Mouse (Mus musculus): Measurements from ENCODE around the gene Nr1i3. TPM values are rescaled to one million over a fixed set of nuclear protein-coding genes. Genes with fewer than 3 reads are reported as not detected.

Nr1i3 gene
- polyA plus RNA-seq, 1 experiment from 2014 or later = 0.25 TPM

GRCm38 (mm10) chr1:171263666-171264461 is 50.1 kb downstream of the Nr1i3 start:
- Histone ChIP-seq H3K4me2 (replicated peaks; ENCODE audit: low read depth) (no peak overlapping the region), H3K27ac (replicated peaks) (peak overlapping the region; percentile 84), H3K36me3 (ENCODE audit: control insufficient read depth, insufficient read depth, low read length) (no peaks in the 10 kb centered on the region), H3K4me3 (ENCODE audit: low read depth, low read length) (no peak overlapping the region), H3K9me3 (ENCODE audit: control insufficient read depth, low read length) (no peaks in the 10 kb centered on the region), H3K27me3 (ENCODE audit: control insufficient read depth, insufficient read depth, low read length) (no peaks in the 10 kb centered on the region), H3K4me1 (replicated peaks; ENCODE audit: control insufficient read depth, insufficient read depth) (0 out of 2 replicates have a peak, but pooled peaks cover 3% of the 10 kb centered on the region), H3K9ac (ENCODE audit: low read length) (no peak overlapping the region)
- no peak for TF ChIP-seq EP300 (optimal IDR thresholded peaks at IDR 0.05)
- peak; percentile 50 for TF ChIP-seq CTCF (IDR thresholded peaks at IDR 0.05; ENCODE audit: low read depth)
- whole genome bisulfite sequencing = 64% methylated on average over 3 of the region's 3 CpGs
- DNase-seq (ENCODE audit: low spot score) (no peak), ATAC-seq (ENCODE audit: low FRiP score, low TSS enrichment) (peak; percentile 27; the same call in 1 of the 2 replicates)

- H3K27me3 ChIP-seq (ENCODE audit: control insufficient read depth, insufficient read depth, low read length) = no peaks in the 10 kb centered on the region
- H3K27ac ChIP-seq (replicated peaks) = no peak overlapping the region
- DNase-seq (ENCODE audit: low spot score) = no peak
- no peak overlapping the region for H3K4me3 ChIP-seq (ENCODE audit: low read depth, low read length)
- TF ChIP-seq CTCF (IDR thresholded peaks at IDR 0.05; ENCODE audit: low read depth) = no peak
- no peak for TF ChIP-seq EP300 (optimal IDR thresholded peaks at IDR 0.05)
- no peaks in the 10 kb centered on the region for H3K9me3 ChIP-seq (ENCODE audit: control insufficient read depth, low read length)
- 0 out of 2 replicates have a peak, but pooled peaks cover 5% of the 10 kb centered on the region for H3K4me1 ChIP-seq (replicated peaks; ENCODE audit: control insufficient read depth, insufficient read depth)
- no peak overlapping the region for H3K4me2 ChIP-seq (replicated peaks; ENCODE audit: low read depth)
- 48% methylated on average over 4 of the region's 4 CpGs for WGBS
- ATAC-seq (ENCODE audit: low FRiP score, low TSS enrichment) = no peak
- no peak overlapping the region for H3K9ac ChIP-seq (ENCODE audit: low read length)
- no peaks in the 10 kb centered on the region for H3K36me3 ChIP-seq (ENCODE audit: control insufficient read depth, insufficient read depth, low read length)
Measured at GRCm38 (mm10) chr1:171265971-171266744, 52.4 kb downstream of the Nr1i3 start.

DNA sequence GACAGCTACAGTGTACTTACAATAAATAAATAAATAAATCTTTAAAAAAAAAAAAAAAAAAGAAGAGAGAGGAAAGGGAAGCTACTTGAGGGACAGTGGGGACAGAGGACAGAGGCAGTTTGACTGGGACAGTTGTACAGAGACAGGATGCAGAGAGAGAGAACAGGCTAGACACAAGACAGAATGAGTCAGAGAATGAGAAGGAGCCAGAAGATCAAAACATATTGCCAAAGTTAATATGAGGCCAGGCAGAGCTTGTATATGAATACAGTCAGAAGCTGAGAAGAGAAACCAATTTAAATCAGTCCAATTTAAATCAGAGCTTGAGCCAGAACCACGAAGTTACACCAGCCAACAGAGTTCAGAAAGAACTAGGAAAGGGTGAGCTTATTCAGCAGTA is 54.6 kb downstream of the Nr1i3 start:
- H3K36me3 ChIP-seq (ENCODE audit: control insufficient read depth, insufficient read depth, low read length) = peaks cover 3% of the 10 kb centered on the region; the same call in 1 of the 2 replicates
- H3K27me3 ChIP-seq (ENCODE audit: control insufficient read depth, insufficient read depth, low read length) = no peaks in the 10 kb centered on the region
- 68% methylated on average over 1 of the region's 1 CpGs for WGBS
- ATAC-seq (ENCODE audit: low FRiP score, low TSS enrichment) (no peak), DNase-seq (ENCODE audit: low spot score) (no peak)
- H3K9ac ChIP-seq (ENCODE audit: low read length) = no peak overlapping the region
- peak overlapping the region; percentile 30; the same call in 1 of the 2 replicates for H3K27ac ChIP-seq (replicated peaks)
- no peak overlapping the region for H3K4me2 ChIP-seq (replicated peaks; ENCODE audit: low read depth)
- no peak overlapping the region for H3K4me3 ChIP-seq (ENCODE audit: low read depth, low read length)
- no peaks in the 10 kb centered on the region for H3K9me3 ChIP-seq (ENCODE audit: control insufficient read depth, low read length)
- H3K4me1 ChIP-seq (replicated peaks; ENCODE audit: control insufficient read depth, insufficient read depth) = 0 out of 2 replicates have a peak, but pooled peaks cover 2% of the 10 kb centered on the region
- TF ChIP-seq CTCF (IDR thresholded peaks at IDR 0.05; ENCODE audit: low read depth) = no peak
- TF ChIP-seq EP300 (optimal IDR thresholded peaks at IDR 0.05) = no peak

- peak within 1 kb of the TSS; percentile 98 for H3K4me2 ChIP-seq (replicated peaks; ENCODE audit: low read depth)
- H3K4me1 ChIP-seq (replicated peaks; ENCODE audit: control insufficient read depth, insufficient read depth) = 0 out of 2 replicates have a peak, but pooled peaks cover 2% of the 10 kb centered on the region
- peak within 1 kb of the TSS; percentile 80 for H3K9ac ChIP-seq (ENCODE audit: low read length)
- DNase-seq (ENCODE audit: low spot score) (peak; percentile 98), ATAC-seq (ENCODE audit: low FRiP score, low TSS enrichment) (peak; percentile 93)
- H3K36me3 ChIP-seq (ENCODE audit: control insufficient read depth, insufficient read depth, low read length) = peaks cover 4% of the 10 kb centered on the region; the same call in 1 of the 2 replicates
- H3K9me3 ChIP-seq (ENCODE audit: control insufficient read depth, low read length) = no peaks in the 10 kb centered on the region
- WGBS = 3% methylated on average over 36 of the region's 36 CpGs
- H3K4me3 ChIP-seq (ENCODE audit: low read depth, low read length) = peak within 1 kb of the TSS; percentile 80
- H3K27ac ChIP-seq (replicated peaks) = peak within 1 kb of the TSS; percentile 89
- H3K27me3 ChIP-seq (ENCODE audit: control insufficient read depth, insufficient read depth, low read length) = no peaks in the 10 kb centered on the region
- no peak for TF ChIP-seq EP300 (optimal IDR thresholded peaks at IDR 0.05)
- TF ChIP-seq CTCF (IDR thresholded peaks at IDR 0.05; ENCODE audit: low read depth) = no peak
Measured at GRCm38 (mm10) chr1:171269848-171270572, 56.2 kb downstream of the Nr1i3 start, which contains the start of gene B4galt3. Gene B4galt3 (plus strand): TSS chr1:171270328.

Other genes with a start within 250 kb of the Nr1i3 start
- gene Fcgr2b, start 237.4 kb upstream of the Nr1i3 start, polyA plus RNA-seq (2015; fragmentation: Nextera tagmentation; extraction: Ambion mirVana) = 5.3 and 5.6 TPM in 2 replicates
- 1.1 and 1.2 TPM in 2 replicates for gene Fcgr4, start 195.1 kb upstream of the Nr1i3 start, polyA plus RNA-seq (2015; fragmentation: Nextera tagmentation; extraction: Ambion mirVana)
- 17.9 and 21.0 TPM in 2 replicates for gene Fcgr3, start 149.0 kb upstream of the Nr1i3 start, polyA plus RNA-seq (2015; fragmentation: Nextera tagmentation; extraction: Ambion mirVana)
- gene Cfap126, start 100.1 kb upstream of the Nr1i3 start, polyA plus RNA-seq (2015; fragmentation: Nextera tagmentation; extraction: Ambion mirVana) = 3.7 and 4.0 TPM in 2 replicates
- gene Sdhc, start 63.4 kb upstream of the Nr1i3 start, polyA plus RNA-seq (2015; fragmentation: Nextera tagmentation; extraction: Ambion mirVana) = 238 and 277 TPM in 2 replicates
- 1.5 and 2.7 TPM in 2 replicates for gene Mpz, start 63.3 kb upstream of the Nr1i3 start, polyA plus RNA-seq (2015; fragmentation: Nextera tagmentation; extraction: Ambion mirVana)
- 42.2 and 44.5 TPM in 2 replicates for gene Pcp4l1, start 17.7 kb upstream of the Nr1i3 start, polyA plus RNA-seq (2015; fragmentation: Nextera tagmentation; extraction: Ambion mirVana)
- 19.6 and 20.5 TPM in 2 replicates for gene Tomm40l, start 8.5 kb downstream of the Nr1i3 start, polyA plus RNA-seq (2015; fragmentation: Nextera tagmentation; extraction: Ambion mirVana)
- gene Apoa2, start 11.1 kb downstream of the Nr1i3 start, polyA plus RNA-seq (2015; fragmentation: Nextera tagmentation; extraction: Ambion mirVana) = 26.3 and 49.4 TPM in 2 replicates
- 51.3 and 59.4 TPM in 2 replicates for gene Fcer1g, start 20.4 kb downstream of the Nr1i3 start, polyA plus RNA-seq (2015; fragmentation: Nextera tagmentation; extraction: Ambion mirVana)
- 3.5 and 3.9 TPM in 2 replicates for gene Adamts4, start 36.5 kb downstream of the Nr1i3 start, polyA plus RNA-seq (2015; fragmentation: Nextera tagmentation; extraction: Ambion mirVana)
- gene Ndufs2, start 37.4 kb downstream of the Nr1i3 start, polyA plus RNA-seq (2015; fragmentation: Nextera tagmentation; extraction: Ambion mirVana) = 210 and 218 TPM in 2 replicates
- 32.9 and 34.2 TPM in 2 replicates for gene B4galt3, start 56.4 kb downstream of the Nr1i3 start, polyA plus RNA-seq (2015; fragmentation: Nextera tagmentation; extraction: Ambion mirVana)
- gene Ppox, start 67.2 kb downstream of the Nr1i3 start, polyA plus RNA-seq (2015; fragmentation: Nextera tagmentation; extraction: Ambion mirVana) = 16.8 and 21.3 TPM in 2 replicates
- gene Usp21, start 74.0 kb downstream of the Nr1i3 start, polyA plus RNA-seq (2015; fragmentation: Nextera tagmentation; extraction: Ambion mirVana) = 25.0 and 26.4 TPM in 2 replicates
- 134 and 135 TPM in 2 replicates for gene Ufc1, start 81.1 kb downstream of the Nr1i3 start, polyA plus RNA-seq (2015; fragmentation: Nextera tagmentation; extraction: Ambion mirVana)
- gene Dedd, start 115.2 kb downstream of the Nr1i3 start, polyA plus RNA-seq (2015; fragmentation: Nextera tagmentation; extraction: Ambion mirVana) = 32.8 and 36.3 TPM in 2 replicates
- gene Nit1, start 131.7 kb downstream of the Nr1i3 start, polyA plus RNA-seq (2015; fragmentation: Nextera tagmentation; extraction: Ambion mirVana) = 41.7 and 41.8 TPM in 2 replicates
- 68.8 and 71.1 TPM in 2 replicates for gene Pfdn2, start 131.7 kb downstream of the Nr1i3 start, polyA plus RNA-seq (2015; fragmentation: Nextera tagmentation; extraction: Ambion mirVana)
- 0.86 and 1.2 TPM in 2 replicates for gene Klhdc9, start 146.8 kb downstream of the Nr1i3 start, polyA plus RNA-seq (2015; fragmentation: Nextera tagmentation; extraction: Ambion mirVana)
- 45.5 and 48.2 TPM in 2 replicates for gene Nectin4, start 156.1 kb downstream of the Nr1i3 start, polyA plus RNA-seq (2015; fragmentation: Nextera tagmentation; extraction: Ambion mirVana)
- 1.1 and 1.2 TPM in 2 replicates for gene Arhgap30, start 175.0 kb downstream of the Nr1i3 start, polyA plus RNA-seq (2015; fragmentation: Nextera tagmentation; extraction: Ambion mirVana)
- 39.1 and 41.6 TPM in 2 replicates for gene Usf1, start 197.3 kb downstream of the Nr1i3 start, polyA plus RNA-seq (2015; fragmentation: Nextera tagmentation; extraction: Ambion mirVana)
- gene Tstd1, start 204.9 kb downstream of the Nr1i3 start, polyA plus RNA-seq (2015; fragmentation: Nextera tagmentation; extraction: Ambion mirVana) = 3.7 and 3.8 TPM in 2 replicates
- 95.8 and 113 TPM in 2 replicates for gene F11r, start 223.6 kb downstream of the Nr1i3 start, polyA plus RNA-seq (2015; fragmentation: Nextera tagmentation; extraction: Ambion mirVana)

Measured in stomach, postnatal 0 days (tissue).